Mouse (Mus musculus) kidney, embryonic 15.5 days (tissue): ENCODE data around the gene Mgarp. TPM values are rescaled to one million over a fixed set of nuclear protein-coding genes. Genes with fewer than 3 reads are reported as not detected.
"Not testable (repeated sequence)": the region's sequence is repeated elsewhere in the genome, so short reads cannot be mapped to it uniquely, and the experiment has no call there.

Experiments used
- ATAC-seq: fragments of 200-750 bp; cut with Nextera tagmentation; replicated peaks from 2 replicates; pipeline ENCODE4 v1.8.0; 2017; ENCODE audit warnings: moderate TSS enrichment; ENCODE audit not compliant: low FRiP score
- H3K27ac ChIP-seq: fragments of 300-500 bp; sonication (generic); 2 replicates; pipeline ENCODE4 v1.5.1; 2015; ENCODE audit warnings: mild to moderate bottlenecking, inconsistent platforms
- H3K27me3 ChIP-seq: fragments of 300-500 bp; sonication (generic); 2 replicates; pipeline ENCODE4 v1.6.1; 2015; ENCODE audit warnings: inconsistent platforms
- H3K36me3 ChIP-seq: fragments of 300-500 bp; sonication (generic); 2 replicates; pipeline ENCODE4 v1.6.1; 2015; ENCODE audit warnings: inconsistent platforms
- H3K4me1 ChIP-seq: fragments of 300-500 bp; sonication (generic); 2 replicates; pipeline ENCODE4 v1.6.1; 2015; ENCODE audit warnings: inconsistent platforms
- H3K4me2 ChIP-seq: fragments of 300-500 bp; sonication (generic); 2 replicates; pipeline ENCODE4 v1.6.1; 2015; ENCODE audit warnings: moderate library complexity, mild to moderate bottlenecking, inconsistent platforms
- H3K4me3 ChIP-seq: fragments of 300-500 bp; sonication (generic); replicated peaks from 2 replicates; pipeline ENCODE4 v1.5.1; 2015; ENCODE audit warnings: mild to moderate bottlenecking, inconsistent platforms
- H3K9ac ChIP-seq: fragments of 300-500 bp; sonication (generic); 2 replicates; pipeline ENCODE4 v1.6.1; 2015; ENCODE audit warnings: mild to moderate bottlenecking, inconsistent platforms
- H3K9me3 ChIP-seq: fragments of 300-500 bp; sonication (generic); replicated peaks from 2 replicates; pipeline ENCODE4 v1.6.1; 2016; ENCODE audit warnings: inconsistent platforms
- WGBS: fragments of 180-500 bp; shearing (Covaris S2); methylation state at CpG from one replicate; pipeline ENCODE4 v1.1.7; 2015; ENCODE audit warnings: mixed read lengths; 5-methylcytosine and 5-hydroxymethylcytosine counted together
- polyA plus RNA-seq: library from polyadenylated mRNA; unstranded; fragments of >200 nt; fragmentation: Nextera tagmentation; extraction: Ambion mirVana; gene quantifications from 2 replicates; pipeline ENCODE4 v1.2.1, GENCODE M21; 2015

The Mgarp gene
- polyA plus RNA-seq, 1 experiment from 2014 or later: 11.4 TPM

GRCm38 (mm10) chr3:51413276-51413675, 16.7 kb upstream of the Mgarp start:
- ATAC-seq: no peak
- peaks cover 25% of the 10 kb centered on the region for H3K4me1 ChIP-seq
- no peaks in the 10 kb centered on the region for H3K36me3 ChIP-seq
- no peak overlapping the region for H3K4me2 ChIP-seq
- no peaks in the 10 kb centered on the region for H3K9me3 ChIP-seq
- H3K9ac ChIP-seq: no peak overlapping the region
- no peak overlapping the region for H3K4me3 ChIP-seq
- no peaks in the 10 kb centered on the region for H3K27me3 ChIP-seq
- no peak overlapping the region for H3K27ac ChIP-seq
- WGBS: 72% methylated on average over 1 of the region's 1 CpGs

- Histone ChIP-seq H3K4me3 (no peak overlapping the region), H3K9me3 (no peaks in the 10 kb centered on the region), H3K36me3 (no peaks in the 10 kb centered on the region), H3K4me1 (peaks cover 24% of the 10 kb centered on the region), H3K27ac (no peak overlapping the region), H3K27me3 (no peaks in the 10 kb centered on the region), H3K4me2 (no peak overlapping the region), H3K9ac (no peak overlapping the region)
- no peak for ATAC-seq
- 91% methylated on average over 7 of the region's 7 CpGs for WGBS
Measured at GRCm38 (mm10) chr3:51412457-51412856, 15.9 kb upstream of the Mgarp start.

- under 1% methylated on average over 40 of the region's 40 CpGs for WGBS
- Histone ChIP-seq H3K4me2 (peak within 1 kb of the TSS; percentile 65), H3K9ac (peak within 1 kb of the TSS; percentile 71), H3K27me3 (no peaks in the 10 kb centered on the region), H3K4me1 (peaks cover 9% of the 10 kb centered on the region), H3K27ac (peak within 1 kb of the TSS; percentile 97), H3K36me3 (peaks cover 26% of the 10 kb centered on the region), H3K9me3 (no peaks in the 10 kb centered on the region), H3K4me3 (peak within 1 kb of the TSS; percentile 85)
- ATAC-seq: peak; percentile 93
Measured at GRCm38 (mm10) chr3:51408561-51409183, 12.1 kb upstream of the Mgarp start, which contains the start of gene Ndufc1. Gene Ndufc1 (minus strand): TSS chr3:51408988.

GRCm38 (mm10) chr3:51407870-51408560, 11.5 kb upstream of the Mgarp start:
- Histone ChIP-seq H3K27me3 (no peaks in the 10 kb centered on the region), H3K27ac (peak overlapping the region; percentile 97), H3K4me2 (peak overlapping the region; percentile 65), H3K9ac (peak overlapping the region; percentile 71), H3K4me1 (peaks cover 9% of the 10 kb centered on the region), H3K36me3 (peaks cover 32% of the 10 kb centered on the region), H3K9me3 (no peaks in the 10 kb centered on the region), H3K4me3 (peak overlapping the region; percentile 85)
- 13% methylated on average over 20 of the region's 20 CpGs for WGBS
- 0 out of 2 replicates have a peak, but pooled peaks have one; percentile 15 for ATAC-seq

GRCm38 (mm10) chr3:51402628-51403027, 6.1 kb upstream of the Mgarp start:
- WGBS: 96% methylated on average over 12 of the region's 12 CpGs
- Histone ChIP-seq H3K4me2 (no peak overlapping the region), H3K27ac (no peak overlapping the region), H3K9ac (no peak overlapping the region), H3K27me3 (peaks cover 6% of the 10 kb centered on the region; the same call in 1 of the 2 replicates), H3K9me3 (no peaks in the 10 kb centered on the region), H3K36me3 (peaks cover 38% of the 10 kb centered on the region), H3K4me3 (no peak overlapping the region), H3K4me1 (peaks cover 14% of the 10 kb centered on the region)
- no peak for ATAC-seq

- H3K9ac ChIP-seq, H3K4me2 ChIP-seq, H3K9me3 ChIP-seq, H3K27me3 ChIP-seq, ATAC-seq, H3K4me3 ChIP-seq, H3K27ac ChIP-seq: not testable (repeated sequence)
- 72% methylated on average over 4 of the region's 4 CpGs for WGBS
- Histone ChIP-seq H3K4me1 (peaks cover 11% of the 10 kb centered on the region; the same call in 1 of the 2 replicates), H3K36me3 (peaks cover 37% of the 10 kb centered on the region)
Measured at GRCm38 (mm10) chr3:51402054-51402453, 5.5 kb upstream of the Mgarp start.

- Histone ChIP-seq H3K27me3 (peaks cover 21% of the 10 kb centered on the region), H3K9ac (no peak overlapping the region), H3K36me3 (peaks cover 25% of the 10 kb centered on the region), H3K9me3 (no peaks in the 10 kb centered on the region), H3K4me1 (peaks cover 24% of the 10 kb centered on the region), H3K4me2 (no peak overlapping the region), H3K27ac (no peak overlapping the region), H3K4me3 (no peak overlapping the region)
- 76% methylated on average over 10 of the region's 10 CpGs for WGBS
- no peak for ATAC-seq
Measured at GRCm38 (mm10) chr3:51400682-51401081, 4.1 kb upstream of the Mgarp start.

GRCm38 (mm10) chr3:51399531-51399930, 3.0 kb upstream of the Mgarp start:
- H3K4me3 ChIP-seq: no peak overlapping the region
- H3K36me3 ChIP-seq: peaks cover 19% of the 10 kb centered on the region
- H3K27me3 ChIP-seq: peaks cover 27% of the 10 kb centered on the region
- H3K9ac ChIP-seq: no peak overlapping the region
- H3K4me2 ChIP-seq: no peak overlapping the region
- peaks cover 25% of the 10 kb centered on the region for H3K4me1 ChIP-seq
- ATAC-seq: no peak
- 48% methylated on average over 4 of the region's 4 CpGs for WGBS
- no peak overlapping the region for H3K27ac ChIP-seq
- no peaks in the 10 kb centered on the region for H3K9me3 ChIP-seq

GRCm38 (mm10) chr3:51398667-51399066, 2.1 kb upstream of the Mgarp start:
- Histone ChIP-seq H3K27me3 (peaks cover 27% of the 10 kb centered on the region), H3K36me3 (peaks cover 12% of the 10 kb centered on the region), H3K27ac (no peak overlapping the region), H3K4me3 (no peak overlapping the region), H3K4me1 (peaks cover 25% of the 10 kb centered on the region), H3K4me2 (0 out of 2 replicates have a peak overlapping the region, but pooled peaks have one; percentile 9), H3K9ac (no peak overlapping the region), H3K9me3 (no peaks in the 10 kb centered on the region)
- WGBS: 22% methylated on average over 3 of the region's 3 CpGs
- ATAC-seq: no peak

GRCm38 (mm10) chr3:51397700-51398299, 1.3 kb upstream of the Mgarp start:
- WGBS: 62% methylated on average over 15 of the region's 15 CpGs
- no peaks in the 10 kb centered on the region for H3K9me3 ChIP-seq
- ATAC-seq: no peak

GRCm38 (mm10) chr3:51395461-51396145, 935 bp downstream of the Mgarp start:
- Histone ChIP-seq H3K27me3 (peaks cover 27% of the 10 kb centered on the region), H3K9me3 (no peaks in the 10 kb centered on the region), H3K27ac (no peak overlapping the region), H3K4me2 (peak overlapping the region; percentile 88), H3K36me3 (no peaks in the 10 kb centered on the region), H3K9ac (no peak overlapping the region), H3K4me1 (peaks cover 25% of the 10 kb centered on the region), H3K4me3 (peak overlapping the region; percentile 59)
- 32% methylated on average over 19 of the region's 19 CpGs for WGBS
- no peak for ATAC-seq

More at GRCm38 (mm10) chr3:51397700-51398299, 1.3 kb upstream of the Mgarp start:
- Histone ChIP-seq H3K4me1 (peaks cover 25% of the 10 kb centered on the region), H3K4me3 (no peak overlapping the region), H3K9ac (no peak overlapping the region), H3K4me2 (no peak overlapping the region), H3K27ac (no peak overlapping the region), H3K36me3 (peaks cover 3% of the 10 kb centered on the region; the same call in 1 of the 2 replicates), H3K27me3 (peaks cover 27% of the 10 kb centered on the region)
